Mouse (Mus musculus) activated CD4-positive, CD25-positive, alpha-beta regulatory T cell, adult 4 months (primary cell): ENCODE results near the gene Pde4c. TPM values are rescaled to one million over a fixed set of nuclear protein-coding genes. Genes with fewer than 3 reads are reported as not detected.
A peak's percentile ranks its signal among the peaks of the same experiment; 100 is the strongest.

ENCODE experiments used
- ATAC-seq: one replicate; pipeline ENCODE4 v1.8.0; 2017
- polyA plus RNA-seq, 2 experiments: library from polyadenylated mRNA; unstranded; fragments of 100-300 nt; shearing (Covaris generic); gene quantifications; one replicate each; pipeline ENCODE4 v1.2.1; 2017

The Pde4c gene
- under 1 TPM; 0.47 to 0.95 TPM for polyA plus RNA-seq

- no peak for ATAC-seq
These were observed at the start of gene Pde4c for GRCm38 (mm10) chr8:70723486-70724210. Pde4c (plus strand) TSS chr8:70723720.

- no peak for ATAC-seq
These were observed 49.4 kb upstream of the Pde4c start for GRCm38 (mm10) chr8:70674109-70674508.

GRCm38 (mm10) chr8:70674716-70675115, 48.8 kb upstream of the Pde4c start:
- no peak for ATAC-seq

DNA sequence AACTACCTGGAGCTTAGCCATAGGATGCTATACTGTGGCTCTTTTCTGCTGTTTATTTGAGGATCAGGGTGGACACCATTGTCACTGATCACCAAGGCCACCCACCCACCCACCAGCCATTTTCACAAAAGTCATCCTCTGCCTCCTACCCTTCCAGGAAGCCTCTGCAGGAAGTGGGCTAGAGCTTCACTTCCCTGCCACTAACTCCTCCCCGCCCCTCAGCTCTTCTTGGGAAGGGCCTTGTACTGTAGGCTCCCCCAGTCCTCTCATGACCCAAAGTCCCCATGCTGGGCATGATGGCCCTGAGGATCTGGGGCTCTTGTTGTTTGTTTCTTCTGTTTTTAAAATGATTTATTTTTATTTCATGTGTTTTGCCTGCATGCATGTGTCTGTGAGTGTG, 48.2 kb upstream of the Pde4c start:
- peak; percentile 44 for ATAC-seq

DNA sequence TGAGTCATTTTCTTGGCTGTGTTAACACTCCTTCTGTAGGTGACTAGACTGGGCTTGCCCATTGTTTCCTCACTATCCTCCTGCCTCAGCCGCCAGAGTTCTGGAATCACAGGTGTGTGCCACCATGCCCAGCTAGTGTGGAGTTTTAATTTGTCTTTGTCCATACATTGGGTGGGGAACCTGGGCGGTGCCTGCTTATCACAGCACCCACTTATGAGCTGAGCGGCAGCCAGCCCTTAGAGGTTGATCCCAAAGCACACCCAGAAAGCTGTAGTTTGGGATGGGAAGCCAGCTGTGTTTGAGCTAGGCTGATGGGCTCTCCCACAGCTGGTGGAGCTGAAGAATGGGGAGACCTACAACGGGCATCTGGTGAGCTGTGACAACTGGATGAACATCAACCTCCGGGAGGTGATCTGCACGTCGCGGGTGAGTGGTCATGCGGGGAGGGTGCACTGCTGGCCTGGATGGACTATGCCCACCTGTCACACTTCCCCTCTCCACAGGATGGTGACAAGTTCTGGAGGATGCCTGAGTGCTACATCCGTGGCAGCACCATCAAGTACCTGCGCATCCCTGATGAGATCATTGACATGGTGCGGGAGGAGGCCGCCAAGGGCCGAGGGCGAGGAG, 46.0 kb upstream of the Pde4c start:
- no peak for ATAC-seq

GRCm38 (mm10) chr8:70678679-70679078, 44.8 kb upstream of the Pde4c start:
- ATAC-seq, result no peak

DNA sequence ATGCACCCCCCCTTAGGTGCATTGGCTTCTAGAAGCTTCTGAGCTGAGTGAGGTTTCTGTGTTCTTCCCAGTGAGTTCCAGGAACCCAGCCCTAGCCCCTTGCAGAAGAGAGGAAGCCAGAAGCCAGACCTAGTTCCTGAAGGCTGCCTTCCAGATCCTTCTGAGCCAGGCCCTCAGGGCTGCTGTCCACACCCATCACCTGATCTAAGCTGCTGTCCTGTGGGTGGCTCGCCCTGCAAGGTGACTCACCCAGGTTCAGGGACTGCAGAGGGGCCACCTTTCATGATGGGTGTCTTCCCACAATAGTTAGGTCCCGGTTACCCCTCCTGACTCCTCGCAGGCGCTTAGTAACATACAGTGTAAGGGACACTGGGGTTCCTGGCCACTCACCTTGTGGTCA, 44.1 kb upstream of the Pde4c start:
- no peak for ATAC-seq

DNA sequence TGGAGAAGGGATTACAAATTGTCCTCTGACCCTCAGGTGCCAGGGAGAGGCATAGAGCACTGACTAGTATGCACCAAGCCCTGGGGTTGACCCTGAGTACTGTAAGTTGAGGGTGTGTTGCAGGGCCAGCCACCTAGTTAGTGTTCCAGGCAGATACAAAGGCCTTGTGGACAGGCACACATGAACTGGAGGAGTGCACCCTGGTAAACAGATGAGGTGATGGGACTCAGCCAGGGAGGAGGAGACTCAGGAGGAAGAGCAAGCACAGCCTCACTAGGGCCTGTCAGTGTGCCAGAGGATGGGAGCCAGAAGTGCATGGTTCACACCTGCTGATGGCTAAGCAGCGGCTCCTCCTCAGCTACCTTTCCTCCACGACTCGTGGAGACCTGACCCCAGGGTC, 43.5 kb upstream of the Pde4c start:
- no peak for ATAC-seq

GRCm38 (mm10) chr8:70681410-70681809, 42.1 kb upstream of the Pde4c start:
- ATAC-seq, result no peak

DNA sequence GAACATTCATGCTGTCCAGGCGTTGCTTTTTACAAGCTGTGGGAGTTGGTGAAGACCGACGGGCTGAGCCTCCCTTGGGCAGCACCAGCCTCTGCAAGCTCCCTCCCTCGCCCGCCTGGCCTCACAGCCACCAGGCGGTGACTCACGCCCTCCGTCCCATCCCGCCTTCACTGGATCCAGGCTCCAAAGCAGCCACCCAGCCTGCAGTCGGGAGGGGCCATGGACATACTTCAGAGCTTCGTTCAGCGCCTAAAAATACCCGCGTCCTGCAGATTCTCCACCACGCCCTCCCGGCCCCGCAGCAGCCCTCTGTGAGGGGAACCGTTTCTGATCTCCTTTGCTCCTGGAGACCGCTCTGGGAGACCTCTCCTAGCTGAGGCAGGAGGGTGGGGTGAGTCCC, 41.3 kb upstream of the Pde4c start:
- ATAC-seq, result no peak

GRCm38 (mm10) chr8:70682692-70683091, 40.8 kb upstream of the Pde4c start:
- no peak for ATAC-seq

GRCm38 (mm10) chr8:70684291-70684690, 39.2 kb upstream of the Pde4c start:
- peak; percentile 98 for ATAC-seq

DNA sequence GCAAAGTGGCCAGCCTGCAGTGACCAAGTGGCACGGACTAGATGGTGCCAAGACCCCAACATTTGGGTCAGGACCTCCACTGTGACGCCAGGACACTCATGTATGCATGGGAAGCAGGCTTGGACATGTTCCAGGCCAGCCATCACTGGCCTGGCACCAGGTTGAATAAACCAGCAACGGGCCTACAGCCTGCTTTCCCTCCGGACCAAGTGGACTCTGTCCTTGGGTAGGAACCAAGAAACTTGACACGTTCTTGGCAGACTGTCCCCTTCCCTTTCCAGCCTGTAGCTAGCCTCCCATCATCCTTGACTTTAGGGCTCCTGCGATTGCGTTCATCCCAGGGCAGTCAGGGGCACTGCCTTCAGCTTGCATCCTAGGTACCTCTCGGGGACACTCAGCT, 35.9 kb upstream of the Pde4c start:
- no peak for ATAC-seq

DNA sequence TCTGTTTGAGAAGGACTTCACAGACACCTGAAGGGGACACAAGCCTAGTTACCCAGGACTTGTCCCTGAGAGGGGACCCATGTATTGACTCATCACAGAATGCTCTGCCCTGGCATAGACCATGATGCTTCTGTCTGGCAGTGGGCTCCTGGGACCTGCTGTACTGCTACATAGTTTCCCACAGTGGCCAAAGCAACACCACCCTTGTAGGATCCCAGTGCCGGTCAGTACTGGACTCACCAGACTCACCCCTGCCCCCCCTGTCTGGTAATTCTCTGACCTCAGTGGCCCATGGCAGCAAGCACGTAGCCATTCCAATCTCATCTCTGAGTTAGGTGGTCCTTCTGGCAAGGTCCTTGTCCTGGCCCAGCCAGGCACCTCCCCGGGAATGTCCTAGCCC, 35.4 kb upstream of the Pde4c start:
- ATAC-seq, result no peak

- ATAC-seq, result no peak
These were observed 33.6 kb upstream of the Pde4c start for GRCm38 (mm10) chr8:70689892-70690390.

GRCm38 (mm10) chr8:70691230-70691629, 32.3 kb upstream of the Pde4c start:
- no peak for ATAC-seq

DNA sequence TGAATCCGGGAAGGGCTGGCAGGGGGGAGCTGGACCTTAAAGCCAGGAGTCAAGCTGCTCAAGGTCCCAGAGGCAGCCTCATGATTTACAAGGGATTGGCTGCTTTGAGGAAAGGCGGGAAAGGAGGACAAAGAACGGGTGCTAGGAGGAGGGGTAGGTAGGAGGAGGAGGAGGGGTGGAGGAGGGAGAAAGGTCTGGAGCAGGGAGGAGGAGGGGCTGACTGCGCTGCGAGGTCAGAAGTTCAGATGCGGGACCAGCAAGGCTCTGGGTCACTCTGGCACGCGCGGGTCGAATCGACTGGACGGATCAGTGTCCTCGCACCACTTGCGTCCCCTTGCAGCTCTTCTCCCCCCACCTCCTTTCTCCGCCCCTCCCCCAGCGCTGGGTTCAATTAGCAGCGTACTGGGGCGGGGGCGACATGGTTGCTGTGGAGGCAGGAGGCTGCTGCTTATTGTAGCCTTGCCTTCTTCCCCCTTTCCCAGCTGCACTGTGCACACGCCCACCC, 31.7 kb upstream of the Pde4c start:
- ATAC-seq, result no peak

- ATAC-seq, result no peak
These were observed 29.9 kb upstream of the Pde4c start for GRCm38 (mm10) chr8:70693636-70694035.

DNA sequence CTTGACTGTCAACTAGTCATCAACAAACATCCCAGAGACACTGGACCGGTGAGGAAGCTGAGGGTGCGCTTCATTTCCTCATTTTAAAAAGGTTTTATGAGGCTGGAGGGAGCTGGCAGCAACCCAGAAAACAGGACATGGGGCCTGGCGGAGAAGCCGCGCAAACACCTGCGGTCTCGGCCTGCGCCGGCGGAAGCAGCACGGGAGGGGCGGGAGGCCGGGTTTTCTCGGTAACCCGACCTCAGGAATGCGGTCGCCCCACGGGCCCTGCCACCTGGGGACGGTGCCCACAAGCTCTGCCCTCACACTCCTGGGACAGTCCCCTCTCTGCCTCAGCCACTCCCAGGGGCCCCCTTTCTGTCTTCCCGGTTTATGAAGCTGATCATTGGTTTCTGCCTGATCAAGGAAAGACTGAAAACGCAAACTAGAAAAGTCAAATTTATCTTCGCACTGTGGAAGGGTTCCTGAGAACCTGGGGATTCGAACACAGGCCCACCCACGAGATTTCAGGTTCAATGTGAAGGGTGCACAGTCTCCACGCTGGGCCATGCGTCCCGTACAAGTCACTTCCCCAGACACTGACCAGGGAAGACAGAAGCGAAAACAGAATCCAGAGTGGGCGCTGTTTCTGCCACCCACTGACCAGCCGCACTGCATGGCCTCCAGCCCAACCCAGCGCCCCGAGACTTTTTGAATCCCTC, 28.1 kb upstream of the Pde4c start:
- no peak for ATAC-seq

DNA sequence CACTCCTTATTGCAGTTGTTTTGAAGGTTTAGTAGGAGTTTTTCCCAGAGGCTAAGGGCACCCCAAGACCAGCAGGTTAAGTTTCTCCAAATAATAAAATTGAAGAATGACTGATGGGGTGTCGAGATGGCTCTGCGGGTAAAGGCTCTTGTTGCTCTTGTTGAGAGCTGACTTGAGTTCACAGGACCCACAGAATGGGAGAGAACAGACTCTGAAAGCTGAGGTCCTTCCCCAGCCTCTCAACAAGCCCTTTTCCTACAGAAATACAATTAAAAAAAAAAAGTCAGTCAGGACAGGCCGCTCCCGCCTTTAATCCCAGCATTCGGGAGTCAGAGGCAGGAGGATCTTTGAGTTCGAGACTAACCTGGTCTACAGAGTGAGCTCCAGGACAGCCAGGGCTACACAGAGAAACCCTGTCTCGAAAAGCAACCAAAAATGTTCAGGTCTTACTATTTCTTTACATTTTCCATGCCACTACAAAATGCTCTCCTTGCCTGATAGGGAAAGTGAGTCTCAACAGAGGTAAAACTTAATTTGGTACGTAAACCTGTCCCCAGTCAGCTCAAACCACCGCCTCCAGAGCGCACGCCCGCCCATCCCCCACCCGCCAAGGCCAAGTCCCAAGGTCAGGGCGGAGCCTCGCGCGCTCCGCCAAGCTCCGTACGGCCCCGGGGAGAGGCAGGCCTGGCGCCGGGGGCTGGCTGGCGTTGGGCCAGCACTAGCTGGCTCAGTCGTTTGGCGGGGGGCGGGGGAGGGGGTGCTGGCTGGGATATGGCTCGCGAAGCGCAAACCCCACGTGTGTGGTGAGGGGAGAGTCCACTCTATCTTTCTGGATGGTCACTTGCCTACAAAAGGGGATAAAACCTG, 27.3 kb upstream of the Pde4c start:
- ATAC-seq, result no peak

DNA sequence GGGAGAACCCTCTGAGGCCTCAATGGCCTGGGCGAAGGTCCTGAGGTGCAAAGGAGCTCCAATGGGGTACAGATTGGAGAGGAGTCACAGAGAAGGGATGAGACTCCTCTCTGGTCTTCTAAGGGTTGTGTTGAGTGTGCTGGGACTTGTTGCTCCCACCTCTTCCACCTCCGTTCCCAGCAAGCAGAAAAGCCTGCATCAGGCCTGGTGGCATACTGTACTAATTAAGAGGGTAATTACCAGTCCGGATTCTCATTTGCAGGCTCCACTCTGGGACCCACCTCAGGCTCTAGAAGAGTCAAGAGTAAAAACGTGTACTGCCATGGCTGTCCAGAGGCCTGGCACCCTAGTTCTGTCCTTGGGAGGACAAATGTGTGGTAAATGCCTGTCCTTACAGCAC, 26.6 kb upstream of the Pde4c start:
- ATAC-seq, result no peak
